Mouse (Mus musculus) hindbrain, embryonic 11.5 days (tissue): Measurements from ENCODE around the gene Susd1. TPM values are rescaled to one million over a fixed set of nuclear protein-coding genes. Genes with fewer than 3 reads are reported as not detected.
A peak's percentile ranks its signal among the peaks of the same experiment; 100 is the strongest.

Source experiments
- ATAC-seq: fragments of 200-750 bp; cut with Nextera tagmentation; 2 replicates; pipeline ENCODE4 v1.8.0; 2017; ENCODE audit warnings: mild to moderate bottlenecking, moderate TSS enrichment, moderate library complexity; ENCODE audit not compliant: low FRiP score
- DNase-seq: peaks from one replicate; pipeline ENCODE4 v3.0.0-alpha.2; 2015; ENCODE audit warnings: low spot score
- H3K27ac ChIP-seq: fragments of 300-500 bp; sonication (generic); 2 replicates; pipeline ENCODE4 v1.5.1; 2014; ENCODE audit warnings: mild to moderate bottlenecking, low read depth, low read length
- H3K27me3 ChIP-seq: fragments of 300-500 bp; sonication (generic); 2 replicates; pipeline ENCODE4 v1.6.1; 2014; ENCODE audit warnings: mild to moderate bottlenecking, low read length, moderate library complexity, mixed read lengths; ENCODE audit not compliant: control insufficient read depth, insufficient read depth
- H3K36me3 ChIP-seq: fragments of 300-500 bp; sonication (generic); 2 replicates; pipeline ENCODE4 v1.6.1; 2014; ENCODE audit warnings: mild to moderate bottlenecking, low read length, moderate library complexity, mixed read lengths; ENCODE audit not compliant: control insufficient read depth, insufficient read depth
- H3K4me1 ChIP-seq: fragments of 300-500 bp; sonication (generic); replicated peaks from 2 replicates; pipeline ENCODE4 v1.6.1; 2014; ENCODE audit warnings: low read length, mixed read lengths; ENCODE audit not compliant: control insufficient read depth, insufficient read depth
- H3K4me2 ChIP-seq: fragments of 300-500 bp; sonication (generic); replicated peaks from 2 replicates; pipeline ENCODE4 v1.6.1; 2014; ENCODE audit warnings: mild to moderate bottlenecking, low read depth, low read length
- H3K4me3 ChIP-seq: fragments of 300-500 bp; sonication (generic); 2 replicates; pipeline ENCODE4 v1.5.1; 2014; ENCODE audit warnings: low read depth, low read length
- H3K9ac ChIP-seq: fragments of 300-500 bp; sonication (generic); 2 replicates; pipeline ENCODE4 v1.6.1; 2014; ENCODE audit warnings: low read depth, low read length
- H3K9me3 ChIP-seq: fragments of 300-500 bp; sonication (generic); 2 replicates; pipeline ENCODE4 v1.6.1; 2016; ENCODE audit warnings: low read length; ENCODE audit not compliant: control insufficient read depth
- WGBS: fragments of 180-500 bp; shearing (Covaris S2); extraction: QIAGEN DNeasy Blood & Tissue Kit; methylation state at CpG from one replicate; pipeline ENCODE4 v1.1.7; 2014; 5-methylcytosine and 5-hydroxymethylcytosine counted together
- polyA plus RNA-seq: library from polyadenylated mRNA; unstranded; fragments of >200 nt; fragmentation: Nextera tagmentation; extraction: Ambion mirVana; gene quantifications from 2 replicates; pipeline ENCODE4 v1.2.1, GENCODE M21; 2014

Gene Susd1
- polyA plus RNA-seq = 0.94 and 1.5 TPM in 2 replicates

GRCm38 (mm10) chr4:59437990-59438854 lies at the start of gene Susd1:
Susd1 (minus strand) TSS chr4:59438633.
- Histone ChIP-seq H3K4me1 (peaks cover 4% of the 10 kb centered on the region; the same call in 1 of the 2 replicates), H3K36me3 (no peaks in the 10 kb centered on the region), H3K9ac (peak within 1 kb of the TSS; percentile 67), H3K4me3 (peak within 1 kb of the TSS; percentile 57), H3K27me3 (peaks cover 12% of the 10 kb centered on the region; the same call in 1 of the 2 replicates), H3K9me3 (no peaks in the 10 kb centered on the region), H3K4me2 (peak within 1 kb of the TSS; percentile 100), H3K27ac (no peak within 1 kb of the TSS)
- under 1% methylated on average over 69 of the region's 75 CpGs for WGBS
- peak; percentile 69 for DNase-seq
- ATAC-seq = peak; percentile 89

- Histone ChIP-seq H3K27me3 (no peaks in the 10 kb centered on the region), H3K4me3 (no peak overlapping the region)
Observed at GRCm38 (mm10) chr4:59471306-59471705, 32.9 kb upstream of the Susd1 start.

DNA sequence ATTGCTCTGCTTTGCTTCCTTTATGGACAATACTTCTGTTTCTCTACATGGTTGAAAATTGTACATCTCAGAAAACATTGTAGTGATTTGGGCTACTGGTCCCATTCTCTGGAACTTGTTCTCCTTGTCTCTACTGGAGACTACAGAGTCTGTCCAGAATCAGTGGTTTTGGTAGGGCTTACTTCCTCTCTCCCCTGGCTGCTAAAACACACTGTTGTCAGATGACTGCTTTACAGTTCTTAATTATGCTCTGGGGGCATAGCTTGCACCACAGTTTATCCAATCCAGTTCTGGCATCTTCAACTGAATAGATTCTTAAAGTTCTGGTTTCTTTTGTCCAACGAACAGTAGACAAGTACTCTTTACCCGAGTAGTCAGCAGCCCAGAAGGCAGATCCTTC lies 27.0 kb upstream of the Susd1 start:
- no peak overlapping the region for H3K27ac ChIP-seq
- WGBS = 76% methylated on average over 2 of the region's 2 CpGs

More at GRCm38 (mm10) chr4:59471306-59471705, 32.9 kb upstream of the Susd1 start:
- H3K4me1 ChIP-seq = no peaks in the 10 kb centered on the region
- H3K36me3 ChIP-seq = no peaks in the 10 kb centered on the region
- H3K27ac ChIP-seq = no peak overlapping the region
- no peak overlapping the region for H3K4me2 ChIP-seq
- H3K9me3 ChIP-seq = no peaks in the 10 kb centered on the region
- no peak for DNase-seq
- no peak overlapping the region for H3K9ac ChIP-seq
- ATAC-seq = no peak

DNA sequence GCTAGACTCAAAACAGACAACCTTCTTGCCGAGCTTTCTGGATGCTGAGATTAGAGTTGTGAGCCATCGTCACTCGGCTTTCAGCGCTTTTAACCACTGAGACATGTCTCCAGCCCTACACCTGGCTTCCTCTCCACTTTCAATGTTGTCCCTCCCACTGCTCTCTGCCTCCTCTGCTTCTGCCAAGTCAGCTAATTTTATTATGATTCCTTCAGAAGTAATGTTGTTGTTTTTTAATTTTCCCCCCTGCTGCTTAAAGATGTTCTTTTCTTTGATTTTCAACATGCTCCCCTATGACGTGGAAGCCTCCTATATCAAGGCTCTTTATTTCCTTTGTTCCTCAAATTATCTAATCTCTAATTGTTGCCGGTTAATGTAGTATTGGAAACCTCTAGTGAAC lies 26.2 kb upstream of the Susd1 start:
- DNase-seq (no peak), ATAC-seq (no peak)
- Histone ChIP-seq H3K27ac (no peak overlapping the region), H3K4me2 (no peak overlapping the region), H3K9ac (no peak overlapping the region), H3K36me3 (no peaks in the 10 kb centered on the region), H3K27me3 (no peaks in the 10 kb centered on the region), H3K9me3 (no peaks in the 10 kb centered on the region), H3K4me3 (no peak overlapping the region), H3K4me1 (no peaks in the 10 kb centered on the region)
- 90% methylated on average over 6 of the region's 6 CpGs for WGBS

More for the DNA sequence above, 27.0 kb upstream of the Susd1 start:
- no peak overlapping the region for H3K4me2 ChIP-seq
- no peaks in the 10 kb centered on the region for H3K36me3 ChIP-seq
- no peaks in the 10 kb centered on the region for H3K27me3 ChIP-seq
- no peak overlapping the region for H3K4me3 ChIP-seq
- DNase-seq = no peak
- H3K9ac ChIP-seq = no peak overlapping the region
- no peaks in the 10 kb centered on the region for H3K9me3 ChIP-seq
- H3K4me1 ChIP-seq = no peaks in the 10 kb centered on the region
- ATAC-seq = no peak

- no peak for ATAC-seq
- 85% methylated on average over 6 of the region's 6 CpGs for WGBS
- Histone ChIP-seq H3K4me3 (no peak overlapping the region), H3K4me1 (no peaks in the 10 kb centered on the region), H3K4me2 (no peak overlapping the region), H3K9ac (no peak overlapping the region), H3K36me3 (no peaks in the 10 kb centered on the region), H3K27me3 (no peaks in the 10 kb centered on the region), H3K9me3 (no peaks in the 10 kb centered on the region), H3K27ac (no peak overlapping the region)
- no peak for DNase-seq
Observed at GRCm38 (mm10) chr4:59462494-59462893, 24.1 kb upstream of the Susd1 start.

DNA sequence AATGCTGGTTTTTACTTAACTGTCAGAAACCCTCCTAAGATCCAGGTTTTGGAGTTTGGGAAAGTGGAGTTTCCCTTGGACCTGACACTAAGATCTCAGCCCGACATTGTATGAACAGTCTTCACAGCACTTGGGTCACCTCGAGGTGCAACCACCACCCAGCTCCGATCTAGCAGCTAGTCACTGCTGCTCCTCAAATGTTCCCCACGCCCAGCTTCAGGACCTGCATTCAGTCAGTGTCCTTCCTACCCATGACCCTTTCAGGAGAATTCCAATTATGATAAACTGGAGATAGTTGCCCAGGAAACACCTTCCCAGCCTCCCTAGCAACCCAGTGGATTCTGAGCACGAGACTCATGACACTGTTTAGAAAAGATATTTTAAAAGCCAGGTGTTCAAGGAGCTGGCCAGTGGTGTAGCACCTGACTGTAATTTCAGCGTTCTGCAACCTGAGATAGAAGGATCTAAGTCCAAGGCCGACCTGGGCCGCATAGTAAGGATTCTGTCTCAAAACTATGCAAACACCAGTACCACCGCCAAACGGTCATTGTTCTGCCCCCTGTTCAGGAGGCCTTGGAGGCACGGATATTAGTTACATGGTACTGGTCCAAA lies 22.8 kb upstream of the Susd1 start:
- Histone ChIP-seq H3K27me3 (no peaks in the 10 kb centered on the region), H3K36me3 (no peaks in the 10 kb centered on the region), H3K4me3 (no peak overlapping the region), H3K4me1 (no peaks in the 10 kb centered on the region), H3K9me3 (no peaks in the 10 kb centered on the region), H3K9ac (no peak overlapping the region), H3K4me2 (no peak overlapping the region), H3K27ac (no peak overlapping the region)
- DNase-seq = no peak
- ATAC-seq = no peak
- 84% methylated on average over 11 of the region's 11 CpGs for WGBS

DNA sequence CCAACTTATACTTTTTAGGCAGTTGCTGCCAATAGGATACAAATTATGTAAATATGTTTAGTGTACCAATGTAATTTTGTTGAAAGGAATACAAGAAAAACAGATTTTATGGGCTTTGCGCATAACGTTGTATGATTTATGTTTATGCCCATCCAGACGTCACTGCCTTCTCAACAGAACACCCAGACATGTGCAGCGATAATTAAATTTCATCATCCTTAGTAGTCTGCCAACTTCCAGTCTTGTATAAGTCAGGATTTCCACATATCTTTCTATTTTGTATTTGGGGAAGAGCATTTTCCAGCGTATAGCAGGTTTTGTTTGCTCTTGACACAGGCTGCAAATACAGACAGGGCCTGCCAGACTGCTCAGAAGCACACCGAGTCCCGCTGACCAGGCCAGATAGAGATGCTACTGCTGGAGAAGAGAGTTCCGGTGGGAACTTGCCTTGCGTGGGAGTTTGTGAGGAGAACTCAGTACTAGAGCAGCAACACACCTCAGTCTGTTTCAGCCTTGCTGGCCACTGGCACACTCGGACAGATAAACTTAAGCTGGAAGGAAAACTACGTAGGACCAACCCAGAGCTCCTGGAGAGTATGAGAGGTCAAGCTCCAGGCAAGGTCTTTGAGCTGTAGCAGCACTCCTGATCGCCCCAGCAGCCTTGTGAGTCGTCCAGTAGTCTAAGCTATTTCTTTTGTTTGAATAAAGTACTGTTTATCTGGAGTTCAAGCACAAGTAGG lies 21.0 kb upstream of the Susd1 start:
- no peak overlapping the region for H3K4me2 ChIP-seq
- H3K9me3 ChIP-seq = no peaks in the 10 kb centered on the region
- H3K4me3 ChIP-seq = no peak overlapping the region
- no peak overlapping the region for H3K27ac ChIP-seq
- DNase-seq (no peak), ATAC-seq (no peak)
- no peaks in the 10 kb centered on the region for H3K27me3 ChIP-seq
- no peaks in the 10 kb centered on the region for H3K36me3 ChIP-seq
- 87% methylated on average over 13 of the region's 13 CpGs for WGBS
- H3K4me1 ChIP-seq = no peaks in the 10 kb centered on the region
- H3K9ac ChIP-seq = no peak overlapping the region

DNA sequence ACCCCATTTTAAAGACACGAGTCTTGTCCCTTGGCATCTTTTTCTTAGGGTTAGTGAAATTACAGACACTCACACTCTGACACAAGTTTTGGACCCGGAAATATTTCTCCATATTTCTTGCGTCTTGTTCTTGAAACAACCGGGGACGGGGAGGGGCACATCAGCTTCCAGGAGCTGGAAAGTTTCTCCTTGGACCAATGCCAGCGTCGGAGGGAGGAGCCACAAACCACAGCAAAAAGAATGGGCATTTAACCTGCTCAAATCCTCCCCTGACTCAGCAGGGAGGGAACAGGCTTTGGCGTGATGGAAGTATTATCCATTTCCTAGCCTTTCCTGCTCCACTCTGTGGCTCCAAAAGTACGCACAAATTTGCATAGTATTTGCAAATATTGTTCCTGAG lies 19.5 kb upstream of the Susd1 start:
- Histone ChIP-seq H3K9me3 (no peaks in the 10 kb centered on the region), H3K4me2 (no peak overlapping the region), H3K27me3 (no peaks in the 10 kb centered on the region), H3K4me3 (no peak overlapping the region), H3K36me3 (no peaks in the 10 kb centered on the region), H3K4me1 (no peaks in the 10 kb centered on the region), H3K27ac (no peak overlapping the region), H3K9ac (no peak overlapping the region)
- ATAC-seq = no peak
- DNase-seq = no peak
- 50% methylated on average over 9 of the region's 9 CpGs for WGBS
